Mouse (Mus musculus): ENCODE measurements around the gene Emp3.
"Not testable (repeated sequence)": the region's sequence is repeated elsewhere in the genome, so short reads cannot be mapped to it uniquely, and the experiment has no call there.

Emp3 gene

DNA sequence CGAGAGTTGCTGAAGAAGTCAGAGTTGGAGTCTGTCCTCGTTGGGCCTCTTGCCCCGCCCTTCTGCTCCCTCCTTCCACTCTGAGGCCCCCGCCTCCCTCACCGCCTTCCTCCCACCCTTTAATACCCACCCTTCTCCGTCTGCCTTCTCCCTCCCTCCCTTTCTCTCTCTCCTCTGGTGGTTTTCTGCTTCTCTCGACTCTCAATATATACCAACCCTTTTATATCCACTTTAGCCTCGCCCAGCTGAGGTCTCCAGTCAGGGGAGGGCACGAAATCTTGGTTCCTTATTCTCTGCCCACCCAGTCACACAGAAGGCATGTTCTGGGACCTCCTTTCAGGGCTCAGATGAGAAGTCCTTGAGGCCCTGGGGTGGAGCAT is at the start of gene Emp3:
TSS of gene Emp3 (minus strand) at position 163 of the 380 bp plus-strand sequence.
- peak; percentile 72 for DNase-seq (ENCODE audit: low spot score)

- no peak for DNase-seq (ENCODE audit: low spot score)
Observed at GRCm38 (mm10) chr7:45956611-45957010, 35.4 kb upstream of the Emp3 start.

- no peak for DNase-seq (ENCODE audit: low spot score)
Observed at GRCm38 (mm10) chr7:45949061-45949460, 27.9 kb upstream of the Emp3 start.

DNA sequence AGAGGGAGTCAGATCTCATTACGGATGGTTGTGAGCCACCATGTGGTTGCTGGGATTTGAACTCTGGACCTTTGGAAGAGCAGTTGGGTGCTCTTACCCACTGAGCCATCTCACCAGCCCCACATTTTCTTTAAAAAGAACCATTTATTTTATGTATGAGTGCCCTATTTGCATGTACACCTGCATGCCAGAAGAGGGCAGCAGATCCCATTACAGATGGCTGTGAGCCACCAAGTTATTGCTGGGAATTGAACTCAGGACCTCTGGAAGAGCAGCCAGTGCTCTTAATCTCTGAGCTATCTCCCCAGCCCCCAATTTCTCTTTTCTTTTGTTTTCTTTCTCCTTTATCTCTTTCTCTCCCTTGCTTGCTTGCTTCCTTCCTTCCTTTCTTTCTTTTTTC is 22.1 kb upstream of the Emp3 start:
- DNase-seq (ENCODE audit: low spot score): not testable (repeated sequence)

- DNase-seq (ENCODE audit: low spot score): no peak
Observed at GRCm38 (mm10) chr7:45941986-45942385, 20.8 kb upstream of the Emp3 start.

- DNase-seq (ENCODE audit: low spot score): no peak
Observed at GRCm38 (mm10) chr7:45939836-45940235, 18.6 kb upstream of the Emp3 start.

DNA sequence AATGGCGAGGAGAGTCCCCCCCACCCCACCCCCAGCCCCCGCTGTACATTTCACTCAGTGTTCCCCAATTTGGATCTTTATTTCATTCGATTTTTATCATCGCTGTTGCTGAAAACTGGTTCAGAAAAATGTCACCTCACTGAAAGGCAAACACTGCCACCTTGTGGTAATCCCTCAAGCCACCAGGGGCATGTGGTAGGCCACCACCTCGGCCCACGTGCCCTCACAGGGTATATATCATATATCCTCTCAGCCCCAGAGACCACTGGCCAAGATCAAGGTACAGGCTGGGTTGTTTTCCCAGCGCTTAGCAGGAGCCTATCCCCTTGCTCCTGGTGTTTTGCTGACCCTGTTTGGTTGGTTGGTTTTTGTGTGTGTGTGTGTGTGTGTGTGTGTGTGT is 13.9 kb upstream of the Emp3 start:
- DNase-seq (ENCODE audit: low spot score): peak; percentile 67

DNA sequence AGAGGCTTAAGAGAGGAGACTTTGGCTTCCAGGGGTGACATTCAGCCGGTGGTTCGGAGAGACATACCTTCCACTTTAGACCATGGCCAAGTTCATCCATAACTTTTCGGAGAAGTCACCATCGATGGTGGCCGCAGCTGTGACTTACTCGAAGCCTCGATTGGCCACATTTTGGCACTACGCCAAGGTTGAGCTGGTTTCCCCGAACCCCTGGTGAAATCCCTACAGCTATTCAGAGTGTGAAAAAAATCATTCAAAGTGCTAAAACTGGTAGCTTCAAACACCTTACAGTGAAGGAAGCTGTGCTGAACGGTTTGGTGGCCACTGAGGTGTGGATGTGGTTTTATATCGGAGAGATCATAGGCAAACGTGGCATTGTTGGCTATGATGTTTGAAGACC is 12.6 kb upstream of the Emp3 start:
- not testable (repeated sequence) for DNase-seq (ENCODE audit: low spot score)

DNA sequence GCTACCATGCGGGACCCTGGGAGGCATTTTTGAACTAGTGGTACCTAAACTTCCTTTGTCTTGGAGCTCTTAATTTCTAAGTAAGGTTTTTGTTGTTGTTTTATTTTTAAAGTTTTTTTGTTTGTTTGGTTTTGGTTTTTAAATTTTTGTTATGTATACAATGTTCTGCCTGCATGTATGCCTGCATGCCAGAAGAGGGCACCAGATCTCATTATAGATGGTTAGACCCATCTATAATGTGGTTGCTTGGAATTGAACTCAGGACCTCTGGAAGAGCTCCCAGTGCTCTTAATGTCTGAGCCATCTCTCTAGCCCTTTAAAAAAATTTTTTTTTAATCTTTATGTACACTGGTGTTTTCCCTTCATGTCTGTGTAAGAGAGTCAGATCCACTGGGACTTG is 8.5 kb upstream of the Emp3 start:
- no peak for DNase-seq (ENCODE audit: low spot score)

- no peak for DNase-seq (ENCODE audit: low spot score)
Observed at GRCm38 (mm10) chr7:45928626-45929295, 7.6 kb upstream of the Emp3 start.

- no peak for DNase-seq (ENCODE audit: low spot score)
Observed at GRCm38 (mm10) chr7:45924429-45924816, 3.2 kb upstream of the Emp3 start.

- peak; percentile 75 for DNase-seq (ENCODE audit: low spot score)
Observed at GRCm38 (mm10) chr7:45923762-45924428, 2.7 kb upstream of the Emp3 start, which contains the start of gene Ccdc114. TSS of gene Ccdc114 (plus strand) at chr7:45924072.

- DNase-seq (ENCODE audit: low spot score): peak; percentile 96
Observed at GRCm38 (mm10) chr7:45922928-45923761, 1.9 kb upstream of the Emp3 start.

GRCm38 (mm10) chr7:45921950-45922600 is 871 bp upstream of the Emp3 start:
- no peak for DNase-seq (ENCODE audit: low spot score)

- DNase-seq (ENCODE audit: low spot score): peak; percentile 69
Observed at GRCm38 (mm10) chr7:45920583-45921241, 492 bp downstream of the Emp3 start.

GRCm38 (mm10) chr7:45919761-45920160 is 1.4 kb downstream of the Emp3 start:
- DNase-seq (ENCODE audit: low spot score): no peak

DNA sequence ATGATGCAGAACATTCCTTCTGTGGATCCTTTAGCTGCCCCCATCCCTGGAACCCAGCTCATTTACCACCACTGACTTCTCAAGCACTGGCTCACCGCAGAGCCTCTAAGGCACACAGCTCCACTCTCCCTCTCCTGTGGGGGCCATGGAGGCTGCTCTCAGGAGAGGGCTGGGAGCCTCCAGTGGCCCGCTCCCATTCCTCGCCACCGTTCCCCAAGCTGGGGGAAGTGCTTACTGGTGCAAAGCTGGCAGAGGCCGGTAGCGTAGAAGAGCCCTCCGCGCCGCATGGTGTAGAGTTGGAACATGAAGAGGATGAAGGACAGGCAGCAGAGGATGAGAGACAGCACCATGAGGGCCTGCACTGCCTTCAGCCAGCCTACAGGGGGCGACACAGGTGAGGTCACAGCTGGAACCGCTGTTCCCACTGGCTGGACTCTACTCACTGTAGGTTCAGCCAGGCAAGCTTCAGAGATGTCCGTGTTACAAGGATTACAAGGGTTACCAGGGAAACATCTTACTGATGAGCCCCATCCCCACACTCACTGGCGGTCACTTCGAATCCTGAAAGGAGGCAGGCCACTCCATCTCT is 2.0 kb downstream of the Emp3 start:
- no peak for DNase-seq (ENCODE audit: low spot score)

GRCm38 (mm10) chr7:45917926-45918325 is 3.3 kb downstream of the Emp3 start:
- DNase-seq (ENCODE audit: low spot score): no peak

DNA sequence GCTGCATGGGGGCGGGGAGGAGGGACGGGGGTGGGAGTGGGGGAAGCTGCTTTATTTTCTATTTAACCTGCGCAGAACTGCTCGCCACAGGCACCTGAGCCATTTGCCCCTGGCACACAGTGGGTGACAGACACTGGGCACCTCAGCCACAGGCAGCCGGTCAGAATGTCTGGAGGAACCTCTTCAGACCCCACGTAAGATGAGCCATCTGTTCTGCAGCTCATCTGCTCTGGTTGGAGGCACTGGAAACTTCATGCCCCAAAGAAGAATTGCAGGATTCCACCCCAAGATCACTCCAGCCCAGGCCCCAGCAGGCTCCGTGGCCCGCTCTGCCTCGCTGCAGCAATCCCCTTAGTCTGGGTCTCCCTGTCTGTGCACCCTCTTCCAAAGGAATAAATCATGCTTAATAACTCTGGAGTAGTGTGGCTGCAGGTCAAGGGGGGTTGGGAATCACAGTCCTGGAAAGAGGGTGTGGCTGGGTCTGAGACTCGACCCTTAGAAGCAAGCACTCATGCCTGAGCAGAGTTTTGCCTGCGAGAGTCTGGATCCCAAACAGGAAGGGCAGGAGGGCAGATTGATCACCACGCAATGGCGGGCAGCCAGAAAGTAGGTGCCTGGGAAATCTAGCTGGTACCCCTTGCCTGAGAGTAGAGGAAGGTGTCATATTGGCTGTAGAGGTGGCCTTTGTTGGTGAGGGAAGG is 4.0 kb downstream of the Emp3 start:
- no peak for DNase-seq (ENCODE audit: low spot score)

- DNase-seq (ENCODE audit: low spot score): peak; percentile 75
Observed at GRCm38 (mm10) chr7:45916056-45917003, 4.9 kb downstream of the Emp3 start.
